Mouse (Mus musculus) cerebellum, postnatal 36 days (tissue): ENCODE measurements around the gene St6gal1.

Experiments
- DNase-seq, 2 experiments: peaks; one replicate each; pipeline ENCODE4 v3.0.0; 2021 to 2022; ENCODE audit warnings: mixed read lengths in 2 of 2

The St6gal1 gene

GRCm38 (mm10) chr16:23251445-23251773, 26.9 kb downstream of the St6gal1 start:
- DNase-seq, result no peak

DNA sequence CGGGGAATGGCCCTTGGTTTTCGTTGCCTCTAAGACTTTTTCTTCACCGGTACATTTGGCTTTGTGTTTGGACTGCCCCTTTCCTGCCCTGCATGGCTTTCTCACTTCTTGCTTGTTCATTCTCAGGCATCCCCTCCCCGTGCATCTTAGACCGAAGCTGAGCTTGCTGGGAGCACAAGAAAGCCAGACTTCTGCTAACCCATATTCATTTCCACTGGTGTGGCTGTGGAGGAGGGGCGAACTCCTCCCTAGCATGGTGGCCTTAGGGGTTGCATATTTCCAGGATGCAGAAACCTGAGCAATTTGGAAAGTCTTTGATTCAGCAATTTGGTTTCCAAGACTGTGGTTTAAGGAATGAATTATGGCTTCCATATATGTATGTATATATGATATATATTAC, 29.1 kb downstream of the St6gal1 start:
- no peak for DNase-seq

DNA sequence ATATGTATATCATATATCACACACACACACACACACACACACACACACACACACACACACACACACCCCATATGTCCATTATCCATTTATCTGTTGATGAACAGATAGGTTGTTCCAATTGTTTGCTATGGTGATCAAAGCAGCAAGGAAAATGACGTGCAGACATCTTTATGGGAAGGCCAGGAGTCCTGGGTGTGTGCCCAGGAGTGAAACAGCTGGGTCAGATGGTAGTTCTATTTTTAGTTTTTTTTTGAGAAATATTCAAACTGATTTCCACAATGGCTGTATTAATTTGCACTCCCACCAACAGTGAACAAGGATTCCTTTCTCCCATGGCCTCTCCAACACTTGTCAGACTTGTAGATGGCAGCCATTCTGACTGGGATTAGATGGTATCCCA, 29.5 kb downstream of the St6gal1 start:
- no peak for DNase-seq

DNA sequence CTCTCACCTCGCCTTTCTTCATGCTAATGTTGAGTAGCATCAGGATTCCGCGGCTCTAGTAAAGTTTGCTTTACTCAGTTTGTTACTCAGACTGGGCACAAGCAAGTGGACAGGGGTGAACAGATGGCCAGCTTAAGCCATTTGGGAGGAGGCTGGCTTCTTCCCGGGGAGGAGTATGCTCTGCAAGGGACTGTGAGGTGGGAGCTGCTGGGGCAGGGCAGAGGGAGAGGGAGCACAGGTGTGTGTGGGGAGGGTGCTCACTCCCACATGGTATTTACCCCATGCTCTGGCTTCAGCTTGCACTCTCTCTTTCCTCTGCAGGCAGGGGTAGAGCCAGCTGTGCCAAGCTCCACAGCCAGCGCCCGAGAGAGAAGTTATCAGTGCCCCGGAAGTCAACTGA, 32.1 kb downstream of the St6gal1 start:
- no peak for DNase-seq

DNA sequence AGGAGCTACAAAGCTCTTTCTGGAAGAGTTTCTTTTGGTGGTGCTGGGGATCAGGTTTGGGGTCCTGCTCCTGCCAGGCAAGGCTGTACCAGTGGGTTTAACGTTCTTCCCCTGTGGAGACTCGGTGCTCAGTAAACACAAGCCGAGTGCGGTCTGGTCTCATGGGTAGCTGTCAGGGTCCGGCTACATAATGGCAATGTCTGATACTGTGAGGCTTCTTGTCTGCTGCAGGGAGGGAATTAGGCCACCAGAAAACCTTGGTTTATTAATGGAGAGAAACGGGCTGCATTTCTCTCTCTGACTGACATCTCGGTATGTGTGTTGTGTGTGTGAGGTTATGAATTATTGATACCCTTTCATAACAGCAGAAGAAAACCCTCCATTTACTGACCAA, 33.9 kb downstream of the St6gal1 start:
- DNase-seq, result no peak

- DNase-seq, result no peak
These were observed 34.4 kb downstream of the St6gal1 start for GRCm38 (mm10) chr16:23258823-23259457.

- DNase-seq, result no peak
These were observed 35.0 kb downstream of the St6gal1 start for GRCm38 (mm10) chr16:23259580-23259979.

DNA sequence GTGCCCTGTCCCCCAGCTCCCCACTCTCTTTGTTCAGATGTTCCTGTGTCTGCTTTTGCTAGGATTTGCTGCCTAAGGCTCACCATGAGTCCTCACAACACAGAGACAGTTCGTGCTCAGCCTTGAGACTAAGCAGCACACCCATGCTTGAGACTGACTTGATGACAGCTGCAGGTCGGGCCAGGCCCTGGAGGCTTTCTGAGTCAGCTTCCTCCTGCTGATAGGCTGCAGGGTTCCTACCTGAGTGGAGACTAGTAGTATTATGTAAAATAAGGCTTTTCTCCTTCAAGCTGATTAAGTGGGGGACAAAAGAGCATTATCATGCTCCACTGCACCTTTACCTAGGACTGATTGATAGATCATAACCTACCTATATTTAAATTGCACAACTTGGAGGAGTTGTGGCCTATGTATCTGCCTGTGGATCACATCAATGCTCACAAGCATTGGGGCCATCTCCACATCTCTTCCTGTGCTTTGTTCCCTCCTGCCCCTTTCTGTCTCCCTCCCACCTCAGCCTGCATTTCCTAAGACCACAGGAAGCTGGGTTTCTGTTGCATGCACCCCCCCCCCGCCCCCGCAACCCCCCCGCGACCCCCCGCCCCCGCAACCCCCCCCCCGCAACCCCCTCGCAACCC, 37.7 kb downstream of the St6gal1 start:
- DNase-seq, result no peak

DNA sequence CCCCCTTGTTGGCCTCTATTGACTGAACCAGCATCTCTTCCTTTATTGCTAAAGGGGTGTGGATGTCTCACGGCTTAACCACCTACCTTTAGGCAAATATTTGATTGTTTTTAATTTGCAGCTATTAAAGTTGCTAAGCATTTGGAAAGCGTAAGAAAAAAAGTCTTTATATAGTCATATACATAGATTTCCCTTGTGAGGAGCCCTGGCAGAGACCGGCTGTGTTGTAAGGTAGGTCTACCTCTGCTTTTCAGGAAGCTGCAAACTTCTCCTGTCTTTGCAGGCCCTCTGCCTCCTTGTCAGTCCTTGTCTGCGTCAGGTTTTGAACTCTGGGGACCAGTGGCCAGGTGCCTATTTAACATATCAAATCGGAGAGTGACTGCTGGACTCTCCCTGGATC, 38.3 kb downstream of the St6gal1 start:
- DNase-seq, result no peak

- no peak for DNase-seq
These were observed 40.5 kb downstream of the St6gal1 start for GRCm38 (mm10) chr16:23264999-23265398.

DNA sequence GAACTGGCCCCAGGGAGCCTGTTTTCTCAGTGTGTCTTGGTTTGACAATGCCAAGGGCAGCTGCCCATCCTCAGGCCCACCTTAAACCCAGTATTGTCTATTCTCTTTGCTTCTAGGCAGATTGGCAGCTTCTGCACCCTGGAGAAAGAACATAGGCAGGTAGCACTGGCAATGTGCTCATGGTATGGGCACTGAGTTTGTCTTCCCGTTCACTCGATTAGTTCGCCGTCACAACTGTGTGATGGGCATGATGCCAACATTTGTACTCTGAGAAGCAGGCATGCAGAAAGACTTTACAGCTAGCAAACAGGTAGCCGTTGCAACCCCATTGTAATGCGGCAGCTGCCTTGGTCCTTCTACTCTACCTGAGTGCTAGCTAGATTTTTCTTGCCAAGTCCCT, 40.9 kb downstream of the St6gal1 start:
- DNase-seq, result no peak

- DNase-seq, result peak in 1 of 2 experiments; percentile 16
These were observed 41.8 kb downstream of the St6gal1 start for GRCm38 (mm10) chr16:23266293-23266692.

GRCm38 (mm10) chr16:23266896-23267295, 42.4 kb downstream of the St6gal1 start:
- DNase-seq, result no peak

GRCm38 (mm10) chr16:23268231-23268630, 43.7 kb downstream of the St6gal1 start:
- DNase-seq, result no peak

GRCm38 (mm10) chr16:23269056-23269983, 44.8 kb downstream of the St6gal1 start:
- DNase-seq, result no peak

- DNase-seq, result no peak
These were observed 45.7 kb downstream of the St6gal1 start for GRCm38 (mm10) chr16:23269984-23270912.

- DNase-seq, result no peak
These were observed 46.3 kb downstream of the St6gal1 start for GRCm38 (mm10) chr16:23270913-23271253.

DNA sequence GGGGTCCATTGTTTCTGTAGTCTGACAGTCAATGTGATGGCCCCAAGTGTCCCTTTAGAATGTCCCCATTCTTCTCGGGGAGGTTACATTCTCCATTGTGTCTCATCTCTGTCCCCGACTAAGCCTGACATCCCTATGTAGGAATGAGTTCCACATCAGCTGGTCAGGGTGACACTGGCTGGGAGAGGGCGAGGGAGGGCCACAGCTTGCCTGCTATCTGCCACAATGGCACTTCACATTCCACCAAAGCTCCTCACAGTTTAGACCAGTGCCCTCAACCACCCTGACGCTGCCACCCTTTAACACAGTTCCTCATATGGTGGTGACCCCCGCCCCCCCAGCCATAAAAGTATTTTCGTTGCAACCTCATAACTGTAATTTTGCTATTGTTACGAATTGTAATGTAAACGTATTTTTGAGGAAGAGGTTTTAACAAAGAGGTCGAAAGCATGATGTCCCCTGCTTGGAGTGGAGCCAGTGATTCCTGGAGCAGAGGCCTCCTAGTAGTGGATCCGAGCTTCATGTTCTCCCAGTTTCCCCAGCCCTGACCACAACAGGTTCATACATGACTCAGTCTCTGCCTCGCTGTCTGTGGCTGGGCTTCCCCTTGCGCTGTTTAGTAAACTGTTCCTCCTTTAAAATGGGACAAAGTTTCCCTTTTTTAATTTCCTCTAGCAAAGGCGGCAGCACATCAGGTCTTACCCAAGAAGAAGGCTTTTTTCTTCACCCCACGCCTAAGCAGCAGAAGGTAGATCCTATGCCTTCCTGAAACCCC, 47.4 kb downstream of the St6gal1 start:
- no peak for DNase-seq

GRCm38 (mm10) chr16:23272521-23273230, 48.1 kb downstream of the St6gal1 start:
- no peak for DNase-seq

- DNase-seq, result no peak
These were observed 49.5 kb downstream of the St6gal1 start for GRCm38 (mm10) chr16:23274005-23274404.

DNA sequence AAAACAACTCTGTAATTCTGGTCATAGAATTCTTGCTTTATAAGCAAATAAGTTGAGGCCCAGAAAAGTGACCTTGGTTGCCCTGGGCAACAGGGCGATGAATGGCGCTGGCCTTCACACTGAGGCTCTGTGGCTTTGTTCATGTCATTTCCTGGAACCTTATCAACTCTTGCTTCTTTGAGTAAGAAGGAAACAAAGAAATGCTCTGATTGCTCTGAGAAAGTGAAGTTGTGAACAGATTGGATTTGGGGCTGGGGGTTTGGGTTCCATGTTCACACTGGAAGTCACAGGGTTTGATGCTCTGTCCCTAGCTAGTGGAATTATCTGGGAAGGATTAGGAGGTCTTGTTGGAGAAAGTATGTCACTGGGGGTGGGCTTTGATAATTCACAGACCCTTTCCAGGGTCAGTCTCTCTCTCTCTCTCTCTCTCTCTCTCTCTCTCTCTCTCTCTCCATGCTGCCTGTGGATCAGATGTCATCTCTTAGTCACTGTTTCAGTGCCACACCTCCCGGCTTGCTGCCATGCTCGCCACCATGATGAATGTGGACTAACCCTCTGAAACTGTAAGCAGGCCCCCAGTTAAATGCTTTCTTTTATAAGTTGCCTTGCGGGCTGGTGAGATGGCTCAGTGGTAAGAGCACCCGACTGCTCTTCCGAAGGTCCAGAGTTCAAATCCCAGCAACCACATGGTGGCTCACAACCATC, 50.2 kb downstream of the St6gal1 start:
- DNase-seq, result no peak
